ENCODE assay signal across 23 mouse cellular contexts in genomic region chr6:17077270-17077669, GRCm38 (mm10). TPM values are rescaled to one million over a fixed set of nuclear protein-coding genes. Genes with fewer than 3 reads are reported as not detected.
DNase-seq lines count a peak whose midpoint lies in the region; ATAC-seq and TF ChIP-seq lines count a peak whose summit lies in the region.
"Had no signal": no experiment of that assay in that cellular context is flagged by ENCODE, and none has a peak within 500 bp of the region (broad histone marks: within the 10 kb centered on the region; RNA-seq: fewer than 3 reads in every experiment).

No protein-coding gene starts in this region.

- H3K9ac ChIP-seq in heart, adult 2 months (ENCODE audit: low read depth, low read length), result no peak overlapping the region
- no peak overlapping the region for H3K9ac ChIP-seq in midbrain, embryonic 11.5 days (ENCODE audit: low read length)
- H3K9ac ChIP-seq in midbrain, embryonic 13.5 days (replicated peaks), result no peak overlapping the region
- H3K9ac ChIP-seq in embryonic facial prominence, embryonic 14.5 days (ENCODE audit: low read depth, low read length), result no peak overlapping the region
- H3K9ac ChIP-seq: embryonic facial prominence, embryonic 12.5 days; forebrain, embryonic 12.5 days; heart, embryonic 13.5 days; hindbrain, embryonic 14.5 days; liver, embryonic 15.5 days; midbrain, embryonic 15.5 days had no signal

- no peaks in the 10 kb centered on the region for H3K79me2 ChIP-seq in heart, adult 2 months (replicated peaks; ENCODE audit: control insufficient read depth, insufficient read depth, low read length)

- no peak for TF ChIP-seq POLR2A in heart, adult 2 months (IDR thresholded peaks at IDR 0.05; ENCODE audit: insufficient read depth, low read depth, low read length)

- intact Hi-C loops in heart, adult 2 months (cut with DNase I), result no loop called here
- intact Hi-C loops in left cerebral cortex, postnatal 36 days (cut with DNase I), result no loop called here

- H3K36me3 ChIP-seq in heart, adult 2 months (ENCODE audit: control insufficient read depth, insufficient read depth, low read length), result peaks cover 4% of the 10 kb centered on the region
- no peaks in the 10 kb centered on the region for H3K36me3 ChIP-seq in midbrain, embryonic 11.5 days (ENCODE audit: control insufficient read depth, insufficient read depth, low read length)
- no peaks in the 10 kb centered on the region for H3K36me3 ChIP-seq in midbrain, embryonic 13.5 days
- H3K36me3 ChIP-seq in embryonic facial prominence, embryonic 14.5 days (ENCODE audit: control insufficient read depth, insufficient read depth, low read length), result no peaks in the 10 kb centered on the region
- H3K36me3 ChIP-seq: embryonic facial prominence, embryonic 12.5 days; forebrain, embryonic 12.5 days; heart, embryonic 13.5 days; liver, embryonic 15.5 days; midbrain, embryonic 15.5 days had no signal

- ATAC-seq in midbrain, embryonic 11.5 days (ENCODE audit: low FRiP score), result no peak
- no peak for ATAC-seq in midbrain, embryonic 13.5 days
- no peak for ATAC-seq in embryonic facial prominence, embryonic 14.5 days (ENCODE audit: low read depth)
- ATAC-seq: CD4-positive, CD25-positive, alpha-beta regulatory T cell, adult 4 months; midbrain, embryonic 15.5 days had no signal

- H3K4me2 ChIP-seq in midbrain, embryonic 11.5 days, result no peak overlapping the region
- no peak overlapping the region for H3K4me2 ChIP-seq in midbrain, embryonic 13.5 days (replicated peaks)
- H3K4me2 ChIP-seq in embryonic facial prominence, embryonic 14.5 days (ENCODE audit: low read depth, low read length), result no peak overlapping the region
- H3K4me2 ChIP-seq: embryonic facial prominence, embryonic 12.5 days; forebrain, embryonic 12.5 days; heart, embryonic 13.5 days; hindbrain, embryonic 14.5 days; liver, embryonic 15.5 days; midbrain, embryonic 15.5 days had no signal

- H3K27me3 ChIP-seq in heart, adult 2 months (ENCODE audit: control insufficient read depth, insufficient read depth, low read length), result no peaks in the 10 kb centered on the region
- H3K27me3 ChIP-seq in midbrain, embryonic 11.5 days (ENCODE audit: control insufficient read depth, insufficient read depth, low read length), result no peaks in the 10 kb centered on the region
- no peaks in the 10 kb centered on the region for H3K27me3 ChIP-seq in midbrain, embryonic 13.5 days
- H3K27me3 ChIP-seq in embryonic facial prominence, embryonic 14.5 days (replicated peaks; ENCODE audit: control insufficient read depth, insufficient read depth, low read length), result no peaks in the 10 kb centered on the region
- H3K27me3 ChIP-seq: embryonic facial prominence, embryonic 12.5 days; forebrain, embryonic 12.5 days; liver, embryonic 15.5 days; megakaryocyte, embryonic 14.5 days; midbrain, embryonic 15.5 days had no signal

- 91% methylated on average over 9 of the region's 9 CpGs for WGBS in heart, adult 2 months
- WGBS in midbrain, embryonic 11.5 days, result 65% methylated on average over 9 of the region's 9 CpGs
- WGBS in midbrain, embryonic 13.5 days, result 63% methylated on average over 9 of the region's 9 CpGs
- WGBS in embryonic facial prominence, embryonic 14.5 days, result 68% methylated on average over 9 of the region's 9 CpGs

- TF ChIP-seq CTCF in heart, adult 2 months (IDR thresholded peaks at IDR 0.05), result no peak

- peaks cover 3% of the 10 kb centered on the region for H3K4me1 ChIP-seq in heart, adult 2 months (ENCODE audit: control insufficient read depth, insufficient read depth, low read length)
- H3K4me1 ChIP-seq in midbrain, embryonic 11.5 days (ENCODE audit: control insufficient read depth, insufficient read depth, low read length), result peaks cover 7% of the 10 kb centered on the region
- H3K4me1 ChIP-seq in midbrain, embryonic 13.5 days (replicated peaks), result peaks cover 9% of the 10 kb centered on the region
- H3K4me1 ChIP-seq in embryonic facial prominence, embryonic 14.5 days (ENCODE audit: control insufficient read depth, insufficient read depth, low read length), result peaks cover 16% of the 10 kb centered on the region
- H3K4me1 ChIP-seq: liver, embryonic 15.5 days; midbrain, embryonic 15.5 days had no signal

- TF ChIP-seq EP300 in heart, adult 2 months (IDR thresholded peaks at IDR 0.05; ENCODE audit: insufficient read depth, low read depth, low read length), result no peak

- H3K27ac ChIP-seq in heart, adult 2 months, result no peak overlapping the region
- no peak overlapping the region for H3K27ac ChIP-seq in midbrain, embryonic 11.5 days (ENCODE audit: low read depth, low read length)
- no peak overlapping the region for H3K27ac ChIP-seq in midbrain, embryonic 13.5 days
- H3K27ac ChIP-seq in embryonic facial prominence, embryonic 14.5 days (replicated peaks; ENCODE audit: low read depth, low read length), result no peak overlapping the region
- H3K27ac ChIP-seq: forebrain, embryonic 12.5 days; heart, embryonic 13.5 days; hindbrain, embryonic 14.5 days; liver, embryonic 15.5 days; midbrain, embryonic 15.5 days had no signal

- no peak overlapping the region for H3K4me3 ChIP-seq in heart, adult 2 months
- no peak overlapping the region for H3K4me3 ChIP-seq in midbrain, embryonic 11.5 days (ENCODE audit: low read depth, low read length)
- H3K4me3 ChIP-seq in midbrain, embryonic 13.5 days (replicated peaks), result no peak overlapping the region
- no peak overlapping the region for H3K4me3 ChIP-seq in embryonic facial prominence, embryonic 14.5 days (ENCODE audit: low read depth, low read length)
- H3K4me3 ChIP-seq: embryonic facial prominence, embryonic 12.5 days; forebrain, embryonic 12.5 days; heart, embryonic 13.5 days; liver, embryonic 15.5 days; megakaryocyte, embryonic 14.5 days; midbrain, embryonic 15.5 days had no signal

- no peaks in the 10 kb centered on the region for H3K9me3 ChIP-seq in midbrain, embryonic 11.5 days (ENCODE audit: control insufficient read depth, low read length)
- no peaks in the 10 kb centered on the region for H3K9me3 ChIP-seq in midbrain, embryonic 13.5 days
- no peaks in the 10 kb centered on the region for H3K9me3 ChIP-seq in embryonic facial prominence, embryonic 14.5 days (ENCODE audit: control insufficient read depth, low read length)
- H3K9me3 ChIP-seq: embryonic facial prominence, embryonic 12.5 days; forebrain, embryonic 12.5 days; heart, embryonic 13.5 days; liver, embryonic 15.5 days; megakaryocyte, embryonic 14.5 days; midbrain, embryonic 15.5 days had no signal

- peak; percentile 7 for DNase-seq in heart, adult 11 months
- DNase-seq in heart, adult 2 months, result no peak
- peak; percentile 84 for DNase-seq in midbrain, embryonic 11.5 days (ENCODE audit: low spot score, missing footprints)
- DNase-seq in embryonic facial prominence, embryonic 14.5 days (ENCODE audit: low spot score), result peak; percentile 16
- DNase-seq in spleen, postnatal 10 days (ENCODE audit: low spot score in 2 of 2), result no peak
- no peak for DNase-seq in left cerebral cortex, postnatal 36 days (ENCODE audit: low spot score in 2 of 2)
- DNase-seq: adrenal gland, postnatal 36 days; cerebellum, adult 2 months; gastrocnemius, postnatal 25 days; heart, postnatal 10 days; kidney, adult 18-20 months; layer of hippocampus, adult 9-11 months; liver; spleen, adult 18-20 months had no signal

RNA-seq across cellular contexts. Expression of gene Tes, which starts 12.3 kb away (rescaled TPM):
- total RNA-seq in heart, adult 2 months (2021), result 1 to 10 TPM; 2.3 to 4.0 TPM
- polyA plus RNA-seq in heart, adult 2 months (2012; rRNA removed), result 3.3 and 3.9 TPM in 2 replicates
- 37.3 and 41.7 TPM in 2 replicates for polyA plus RNA-seq in midbrain, embryonic 11.5 days (2014; fragmentation: Nextera tagmentation; extraction: Ambion mirVana)
- 25.5 and 27.2 TPM in 2 replicates for polyA plus RNA-seq in midbrain, embryonic 13.5 days (2015; fragmentation: Nextera tagmentation; extraction: Ambion mirVana)
- 36.0 and 48.0 TPM in 2 replicates for polyA plus RNA-seq in embryonic facial prominence, embryonic 14.5 days (2014; fragmentation: Nextera tagmentation; extraction: Ambion mirVana)
- 1 to 10 TPM; 4.0 to 4.2 TPM for total RNA-seq in left cerebral cortex, postnatal 36 days (2021)

Comparison
In these comparisons a context has a peak if more than half of its experiments do, and no peak if none do; other contexts are left out.
1. DNase-seq: peak in heart, adult 11 months (single experiment), midbrain, embryonic 11.5 days (single experiment) and embryonic facial prominence, embryonic 14.5 days (single experiment); none in heart, adult 2 months (0 of 2), spleen, postnatal 10 days (0 of 2) and left cerebral cortex, postnatal 36 days (0 of 2).